Mouse (Mus musculus): ENCODE data around the gene Nppb. TPM values are rescaled to one million over a fixed set of nuclear protein-coding genes. Genes with fewer than 3 reads are reported as not detected.

Nppb gene
- total RNA-seq, 2 experiments from 2014 or later: not detected

DNA sequence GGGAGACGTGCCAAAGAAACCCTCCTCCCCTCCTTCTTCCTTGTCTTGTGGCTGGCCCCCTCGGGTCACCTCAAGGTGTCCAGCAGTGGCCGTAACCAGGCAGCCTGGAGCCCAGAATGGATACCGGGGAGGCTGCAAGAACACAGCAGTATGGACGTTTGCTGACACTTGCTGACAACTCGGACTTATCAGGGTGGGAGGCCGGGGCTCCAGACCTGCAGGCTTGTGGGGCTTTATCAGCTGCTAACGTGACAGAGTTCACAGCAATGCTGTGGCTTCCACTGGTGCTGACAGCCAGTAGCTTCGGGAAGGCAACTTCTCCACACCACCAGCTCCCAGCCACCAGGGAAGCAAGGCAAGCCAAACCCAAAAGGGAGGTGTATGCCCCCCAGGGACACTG is 16.3 kb upstream of the Nppb start:
- ATAC-seq (replicated peaks; ENCODE audit: poor library complexity, severe bottlenecking): no peak

DNA sequence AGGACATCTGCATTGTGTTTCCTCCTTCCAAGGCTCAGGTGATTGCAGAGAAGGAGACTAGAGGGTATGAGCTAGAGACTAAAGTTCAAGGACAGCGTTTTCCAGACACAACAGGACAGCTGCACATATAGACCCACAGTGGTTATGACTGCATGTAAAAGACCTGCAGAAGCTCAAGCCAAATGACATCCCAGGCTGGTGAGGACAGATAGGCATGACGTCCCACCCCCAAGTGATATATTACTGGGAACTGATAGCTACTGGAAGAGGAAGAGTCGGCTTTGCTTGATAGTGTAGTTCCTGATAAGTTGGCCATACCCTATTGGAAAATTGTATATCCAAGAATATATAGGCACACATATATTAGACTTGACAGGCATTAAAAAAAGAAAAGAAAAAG is 9.4 kb upstream of the Nppb start:
- no peak for ATAC-seq (replicated peaks; ENCODE audit: poor library complexity, severe bottlenecking)

DNA sequence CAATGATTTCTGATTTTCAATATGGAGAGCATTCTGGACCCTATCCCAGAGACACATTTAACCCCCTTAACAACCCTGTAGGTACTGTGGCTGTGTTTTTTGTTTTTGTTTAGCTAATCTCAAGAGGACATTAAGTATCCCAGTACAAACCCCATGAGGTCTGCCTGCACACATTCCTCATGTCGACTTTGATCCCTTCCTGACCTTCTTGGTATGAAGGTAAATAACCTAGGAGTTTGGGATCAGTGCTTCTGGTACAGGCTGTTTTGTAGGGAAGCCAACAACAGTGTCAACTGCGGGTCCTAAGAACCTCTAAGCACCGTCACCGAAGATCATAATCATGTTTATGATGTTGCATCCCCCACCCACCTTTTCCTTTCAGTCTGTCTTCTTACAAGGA is 7.9 kb upstream of the Nppb start:
- no peak for ATAC-seq (replicated peaks; ENCODE audit: poor library complexity, severe bottlenecking)

DNA sequence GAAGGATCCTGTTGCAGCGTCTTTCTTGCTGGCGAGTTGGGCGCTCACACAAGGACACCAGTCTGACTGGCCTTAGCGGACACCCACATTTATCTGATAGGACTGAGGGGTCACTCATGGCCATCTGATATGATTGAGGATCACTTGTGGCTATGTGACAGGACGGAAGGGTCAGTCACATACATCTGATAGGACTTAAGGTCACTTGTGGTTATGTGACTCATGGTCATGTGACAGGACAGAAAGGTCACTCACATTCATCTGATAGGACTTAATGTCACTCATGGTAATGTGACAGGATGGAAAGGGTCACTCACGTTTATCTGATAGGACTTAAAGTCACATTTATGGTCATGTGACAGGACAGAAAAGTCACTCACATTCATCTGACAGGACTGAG is 7.2 kb upstream of the Nppb start:
- no peak for ATAC-seq (replicated peaks; ENCODE audit: poor library complexity, severe bottlenecking)

DNA sequence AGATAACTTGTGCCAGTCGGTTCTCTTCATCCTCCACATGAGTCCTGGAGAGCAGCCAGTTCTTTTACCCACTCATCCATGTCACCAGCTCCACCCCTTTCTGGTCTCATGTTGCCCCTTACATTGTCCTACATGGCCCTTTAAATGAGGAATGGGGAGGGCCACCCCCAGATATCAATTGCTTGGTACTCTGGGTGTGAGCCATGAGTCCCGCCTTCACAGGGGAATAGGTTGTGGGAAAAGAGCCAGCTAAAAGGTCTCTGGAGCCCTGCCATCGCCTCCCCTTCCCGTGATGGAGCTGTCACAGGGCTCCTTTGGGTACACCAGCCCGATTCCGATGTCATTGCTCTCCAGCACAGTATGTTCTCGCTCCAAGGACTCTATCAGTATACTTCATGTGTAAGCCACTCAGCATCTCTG is 6.1 kb upstream of the Nppb start:
- ATAC-seq (replicated peaks; ENCODE audit: poor library complexity, severe bottlenecking): no peak

DNA sequence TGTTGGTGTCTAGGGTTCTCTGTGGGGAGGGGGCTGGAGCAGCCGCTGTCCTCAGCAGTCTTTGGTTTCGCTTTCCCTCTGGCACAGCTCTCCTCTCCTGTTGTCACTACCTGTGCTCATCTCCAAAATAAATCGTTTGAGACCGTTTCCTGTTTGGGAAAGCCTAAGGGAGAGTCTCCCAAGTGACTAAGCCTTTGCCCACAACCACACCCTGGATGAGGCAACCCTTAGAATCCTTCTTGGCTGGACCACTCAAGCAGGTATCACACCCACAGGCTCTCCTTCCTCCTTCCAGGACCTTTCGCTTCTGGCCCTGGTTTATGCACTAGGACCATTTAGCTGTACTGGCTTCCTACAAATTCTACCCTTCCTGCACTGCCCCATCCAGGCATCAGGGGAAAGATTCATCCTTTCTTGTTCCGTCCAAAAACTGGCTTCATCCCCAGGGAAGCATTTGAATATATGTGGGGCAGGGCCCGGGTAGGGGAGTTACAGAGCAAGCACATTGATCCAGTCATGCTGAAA is 8.0 kb downstream of the Nppb start:
- ATAC-seq (replicated peaks; ENCODE audit: poor library complexity, severe bottlenecking): no peak

DNA sequence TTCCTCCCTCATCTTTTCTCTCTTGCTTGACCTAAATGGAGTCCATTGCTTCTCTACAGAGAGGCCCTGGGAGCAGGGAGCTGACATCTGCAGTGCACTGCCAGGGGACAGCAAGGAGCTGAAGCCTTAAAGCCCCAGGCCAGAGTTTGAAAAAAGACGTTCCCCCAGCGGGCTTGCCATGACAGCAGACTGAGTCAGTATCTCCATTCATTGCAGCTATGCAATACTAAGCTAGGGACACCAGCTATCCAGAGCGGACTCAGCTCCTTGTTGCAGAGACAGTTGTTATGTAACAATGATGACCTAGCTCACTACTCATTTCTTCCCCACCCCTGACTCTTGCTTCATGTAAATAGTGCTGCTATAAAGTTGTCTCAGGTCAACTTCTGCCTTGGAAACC is 9.7 kb downstream of the Nppb start:
- ATAC-seq (replicated peaks; ENCODE audit: poor library complexity, severe bottlenecking): no peak

DNA sequence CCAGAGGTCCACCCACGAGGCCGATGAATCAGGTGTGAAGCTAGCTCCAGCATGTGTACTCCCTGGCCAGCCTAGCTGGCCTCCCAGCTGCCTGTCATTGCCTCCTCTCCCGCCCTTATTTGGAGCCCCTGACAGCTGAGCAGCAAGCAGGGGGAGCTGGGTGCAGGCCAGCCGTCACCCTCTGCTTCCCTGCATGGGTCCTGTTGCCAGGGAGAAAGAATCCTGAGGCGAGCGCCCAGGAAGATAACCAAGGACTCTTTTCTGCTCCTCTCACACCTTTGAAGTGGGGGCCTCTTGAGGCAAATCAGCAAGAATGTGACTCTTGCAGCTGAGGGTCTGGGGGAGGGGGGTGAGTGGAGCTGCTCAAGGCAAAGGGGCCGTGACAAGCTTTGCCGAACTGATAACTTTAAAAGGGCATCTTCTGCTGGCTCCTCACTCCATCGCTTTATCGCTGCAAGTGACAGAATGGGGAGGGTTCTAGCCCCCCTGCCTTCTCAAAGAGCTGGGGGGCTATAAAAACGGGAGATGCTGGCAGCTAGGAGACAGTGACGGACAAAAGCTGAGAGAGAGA is 14.7 kb downstream of the Nppb start, which contains the start of gene Nppa:
Gene Nppa (plus strand): TSS at position 521 of the 571 bp plus-strand sequence.
- ATAC-seq (replicated peaks; ENCODE audit: poor library complexity, severe bottlenecking): no peak

DNA sequence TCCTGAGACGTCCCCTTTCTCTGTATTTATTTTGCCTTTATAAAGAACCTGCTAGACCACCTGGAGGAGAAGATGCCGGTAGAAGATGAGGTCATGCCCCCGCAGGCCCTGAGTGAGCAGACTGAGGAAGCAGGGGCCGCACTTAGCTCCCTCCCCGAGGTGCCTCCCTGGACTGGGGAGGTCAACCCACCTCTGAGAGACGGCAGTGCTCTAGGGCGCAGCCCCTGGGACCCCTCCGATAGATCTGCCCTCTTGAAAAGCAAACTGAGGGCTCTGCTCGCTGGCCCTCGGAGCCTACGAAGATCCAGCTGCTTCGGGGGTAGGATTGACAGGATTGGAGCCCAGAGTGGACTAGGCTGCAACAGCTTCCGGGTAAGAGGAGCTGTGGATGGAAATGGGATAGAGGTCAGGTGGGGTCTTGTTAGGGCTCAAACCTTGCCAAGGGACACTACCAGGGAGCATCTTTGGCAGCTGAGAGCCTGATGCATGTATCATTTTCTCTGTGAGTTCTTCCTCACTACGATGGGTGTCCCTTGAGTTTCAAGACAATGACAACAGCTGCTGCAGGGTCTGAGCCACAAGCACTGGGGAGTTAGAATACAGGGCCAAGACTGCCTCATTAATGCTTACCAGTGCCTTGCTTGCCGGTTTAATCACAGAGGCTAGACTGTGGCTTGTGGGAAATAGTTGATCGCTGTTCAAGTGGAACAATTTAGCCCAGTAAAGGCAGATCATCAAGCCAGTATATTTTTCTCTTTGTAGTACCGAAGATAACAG is 15.6 kb downstream of the Nppb start:
- ATAC-seq (replicated peaks; ENCODE audit: poor library complexity, severe bottlenecking): no peak

DNA sequence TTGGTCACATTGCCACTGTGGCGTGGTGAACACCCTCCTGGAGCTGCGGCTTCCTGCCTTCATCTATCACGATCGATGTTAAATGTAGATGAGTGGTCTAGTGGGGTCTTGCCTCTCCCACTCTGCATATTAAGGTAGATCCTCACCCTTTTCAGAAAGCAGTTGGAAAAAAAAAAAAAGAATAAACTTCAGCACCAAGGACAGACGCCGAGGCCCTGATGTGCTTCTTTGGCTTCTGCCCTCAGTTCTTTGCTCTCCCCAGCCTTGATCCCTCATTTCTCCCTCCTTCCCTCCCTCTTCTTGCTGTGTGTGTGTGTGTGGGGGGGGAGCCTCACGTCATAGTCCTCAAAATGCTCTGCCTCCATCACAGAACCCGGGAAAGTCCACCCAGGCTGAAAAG is 16.3 kb downstream of the Nppb start:
- no peak for ATAC-seq (replicated peaks; ENCODE audit: poor library complexity, severe bottlenecking)

DNA sequence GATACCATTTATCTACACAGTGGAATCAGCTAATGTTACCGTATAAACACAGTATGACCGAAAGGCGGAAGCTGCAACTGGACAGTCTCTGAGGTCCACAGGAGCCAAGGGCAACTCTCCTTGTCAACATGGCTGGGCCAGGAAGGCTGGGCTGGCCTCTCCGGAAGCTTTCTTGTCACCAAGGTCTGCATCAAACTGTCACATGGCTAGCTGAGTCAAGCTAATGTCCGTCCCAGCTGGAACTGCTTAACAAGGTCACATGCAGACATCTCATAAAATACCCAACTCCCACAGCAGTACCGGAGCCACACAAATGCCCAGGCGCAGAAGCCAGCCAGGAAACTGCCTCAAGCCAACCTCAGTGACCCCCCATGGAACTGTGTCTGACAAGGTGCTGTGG is 18.8 kb downstream of the Nppb start:
- ATAC-seq (replicated peaks; ENCODE audit: poor library complexity, severe bottlenecking): no peak

DNA sequence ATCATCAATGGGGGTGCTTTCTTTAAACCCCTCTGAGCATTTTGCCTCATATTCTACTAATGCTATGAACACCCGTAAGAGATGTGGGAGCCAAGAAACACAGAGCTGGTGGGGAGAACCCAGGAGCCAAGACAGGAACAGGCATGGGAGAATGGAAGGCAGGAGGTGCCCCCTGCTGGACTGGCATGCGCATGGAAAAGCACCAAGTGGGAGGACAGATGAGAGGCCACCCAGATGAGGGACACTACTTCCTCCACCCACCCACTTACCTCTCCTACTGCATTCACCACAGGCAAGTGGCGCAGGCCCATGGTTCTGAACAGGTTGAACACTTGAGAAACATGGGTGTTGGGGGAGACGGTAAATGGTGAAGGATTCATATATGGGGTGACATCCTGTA is 22.8 kb downstream of the Nppb start:
- peak; percentile 56; the same call in 1 of the 2 replicates for ATAC-seq (replicated peaks; ENCODE audit: poor library complexity, severe bottlenecking)

DNA sequence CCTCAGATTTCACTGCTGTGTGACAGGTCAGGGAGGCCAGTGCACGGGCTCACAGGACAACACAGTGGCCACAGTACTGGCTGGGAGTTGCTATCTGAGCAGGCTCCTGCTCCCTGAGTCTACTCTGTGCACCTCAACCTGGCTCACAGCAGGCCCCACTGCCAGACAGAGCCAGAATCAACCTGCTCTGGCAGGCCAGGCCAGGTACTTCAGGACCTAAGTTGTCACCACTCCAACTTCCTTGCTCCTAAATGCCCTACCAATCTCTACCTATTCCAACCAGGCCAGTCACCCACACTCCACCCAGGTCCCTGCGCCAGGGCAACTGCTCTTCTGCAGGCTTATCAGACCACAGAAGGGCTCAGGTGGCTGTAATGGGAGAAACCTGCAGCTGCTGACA is 24.1 kb downstream of the Nppb start:
- ATAC-seq (replicated peaks; ENCODE audit: poor library complexity, severe bottlenecking): no peak

DNA sequence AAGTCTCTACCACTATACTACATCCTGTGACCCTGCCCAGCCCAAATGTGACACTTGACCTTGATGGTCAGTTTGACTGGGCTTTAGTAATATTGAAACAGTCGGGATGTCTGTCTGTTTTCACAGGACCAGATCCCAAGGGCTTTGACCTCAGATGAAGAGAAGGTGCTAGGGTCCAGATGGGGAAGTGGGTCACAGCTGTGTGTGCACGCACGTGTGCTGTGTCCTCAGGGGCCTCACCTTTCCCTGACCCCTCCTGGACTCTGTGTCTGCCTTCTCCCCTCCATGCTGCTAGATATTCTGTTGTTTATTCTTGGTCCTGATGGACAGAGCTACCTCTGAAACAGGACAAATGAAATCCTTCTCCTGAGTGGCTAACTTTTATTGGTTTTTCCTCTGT is 25.7 kb downstream of the Nppb start:
- no peak for ATAC-seq (replicated peaks; ENCODE audit: poor library complexity, severe bottlenecking)

DNA sequence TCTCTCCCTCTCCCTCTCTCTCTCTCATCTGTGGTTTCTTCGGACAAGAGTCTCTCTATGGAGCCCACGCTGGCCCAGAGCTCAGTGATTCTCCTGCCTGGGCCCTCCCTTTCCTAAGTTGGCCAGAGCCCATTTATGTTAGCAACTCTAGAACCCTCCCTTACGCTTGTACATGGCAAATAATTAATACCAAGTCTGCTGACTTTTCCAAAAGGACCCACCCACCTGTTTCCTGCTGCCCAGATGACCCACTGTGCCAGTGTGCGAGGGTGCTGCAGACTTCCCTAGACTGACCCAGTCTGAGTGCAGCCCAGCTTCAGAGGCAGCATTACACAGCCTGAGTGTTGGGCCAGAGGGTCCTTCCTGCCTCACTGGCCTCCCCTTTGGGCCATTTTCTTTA is 26.6 kb downstream of the Nppb start:
- no peak for ATAC-seq (replicated peaks; ENCODE audit: poor library complexity, severe bottlenecking)

DNA sequence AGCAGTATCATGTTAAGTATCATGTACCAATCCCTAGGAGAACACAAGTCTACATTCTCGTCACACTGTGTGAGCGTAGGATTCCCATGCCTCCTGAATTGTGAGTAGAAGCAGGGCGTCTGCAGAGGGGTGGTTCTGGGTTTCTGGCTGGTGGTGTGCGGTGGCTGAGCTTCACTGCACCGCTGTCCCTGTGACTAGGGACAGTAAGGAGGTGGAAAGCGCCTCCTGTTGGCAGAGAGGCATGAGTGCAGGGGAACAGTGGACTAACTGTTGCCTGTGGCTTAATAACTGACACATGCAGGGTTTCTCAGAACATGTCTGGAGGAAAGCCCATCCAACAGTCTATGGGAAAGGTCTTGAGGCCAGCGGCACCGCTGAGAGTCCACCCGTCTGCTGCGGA is 29.8 kb downstream of the Nppb start:
- ATAC-seq (replicated peaks; ENCODE audit: poor library complexity, severe bottlenecking): 0 out of 2 replicates have a peak, but pooled peaks have one; percentile 36

DNA sequence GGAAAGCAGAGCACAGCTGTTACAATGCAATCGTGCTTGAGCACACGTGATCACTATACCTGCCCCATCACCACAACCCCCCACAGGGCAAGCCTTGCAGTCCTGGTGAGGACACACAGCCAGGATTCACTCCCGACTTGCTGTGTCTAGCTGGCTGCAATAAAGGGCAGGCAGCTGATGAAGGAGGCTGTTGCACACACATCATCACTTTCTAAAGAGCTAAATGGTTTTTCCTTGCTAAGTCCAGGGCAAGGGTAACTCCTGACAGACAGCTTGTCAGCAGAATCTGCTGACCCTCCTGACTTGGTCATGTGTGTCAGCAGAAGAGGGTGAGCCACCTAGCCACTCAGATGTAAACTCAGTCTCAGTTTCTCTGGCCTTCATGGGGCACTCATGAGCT is 31.4 kb downstream of the Nppb start:
- ATAC-seq (replicated peaks; ENCODE audit: poor library complexity, severe bottlenecking): no peak

DNA sequence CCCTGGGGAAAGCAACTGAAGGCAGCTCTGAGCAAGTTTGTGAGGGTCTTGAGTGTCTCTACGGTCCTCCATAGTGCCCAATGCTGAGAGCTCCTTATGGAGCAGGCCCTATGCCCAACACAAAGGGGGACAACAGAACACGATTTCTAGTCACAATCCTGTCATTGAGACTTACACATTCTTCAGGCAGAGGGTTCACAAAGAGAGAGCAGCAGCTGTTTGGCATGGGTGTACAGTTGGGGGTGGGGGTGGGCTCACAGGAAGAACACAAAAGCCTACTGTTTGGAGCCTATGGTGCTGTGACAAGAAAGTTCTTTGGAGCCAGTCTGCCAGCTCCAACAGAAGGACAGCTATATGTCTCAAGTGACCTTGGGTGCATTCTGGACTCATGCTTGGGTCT is 32.8 kb downstream of the Nppb start:
- no peak for ATAC-seq (replicated peaks; ENCODE audit: poor library complexity, severe bottlenecking)

DNA sequence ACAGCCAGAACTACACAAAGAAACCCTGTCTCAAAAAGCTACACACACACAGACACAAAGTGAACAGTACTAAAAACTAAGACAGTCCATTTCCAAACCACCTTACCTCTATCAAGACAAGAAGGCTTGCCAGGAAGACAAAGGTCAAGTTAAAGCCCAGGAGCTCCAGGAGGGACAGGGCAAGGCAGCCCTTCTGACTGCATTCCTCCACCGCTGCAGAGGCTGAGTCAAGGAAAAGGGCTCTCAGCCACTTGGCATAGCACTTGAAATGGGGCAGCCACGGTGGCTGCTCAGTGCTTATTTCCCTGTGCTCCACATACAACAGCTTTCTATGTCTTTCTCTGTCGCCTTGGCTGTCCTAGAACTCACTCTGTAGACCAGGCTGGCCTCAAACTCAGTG is 38.4 kb downstream of the Nppb start:
- no peak for ATAC-seq (replicated peaks; ENCODE audit: poor library complexity, severe bottlenecking)

DNA sequence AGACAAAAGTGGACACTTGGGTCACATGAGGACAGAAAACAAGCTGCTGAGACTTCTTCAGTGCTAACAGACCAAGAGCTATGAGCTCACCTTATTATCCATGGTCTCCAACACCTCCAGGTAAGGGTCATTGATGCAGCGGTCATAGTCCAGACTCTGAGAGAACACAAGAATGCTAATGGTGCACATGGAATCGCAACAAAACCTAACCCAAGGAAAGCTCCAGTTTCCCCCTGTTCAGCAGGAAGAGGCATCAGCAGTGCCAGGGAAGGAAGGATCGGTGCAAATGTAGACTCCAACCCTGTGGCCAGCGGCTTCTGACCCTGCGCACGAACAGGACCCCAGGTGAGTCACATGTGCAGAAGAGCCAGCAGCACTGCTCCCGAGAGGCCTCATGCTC is 43.7 kb downstream of the Nppb start:
- no peak for ATAC-seq (replicated peaks; ENCODE audit: poor library complexity, severe bottlenecking)

DNA sequence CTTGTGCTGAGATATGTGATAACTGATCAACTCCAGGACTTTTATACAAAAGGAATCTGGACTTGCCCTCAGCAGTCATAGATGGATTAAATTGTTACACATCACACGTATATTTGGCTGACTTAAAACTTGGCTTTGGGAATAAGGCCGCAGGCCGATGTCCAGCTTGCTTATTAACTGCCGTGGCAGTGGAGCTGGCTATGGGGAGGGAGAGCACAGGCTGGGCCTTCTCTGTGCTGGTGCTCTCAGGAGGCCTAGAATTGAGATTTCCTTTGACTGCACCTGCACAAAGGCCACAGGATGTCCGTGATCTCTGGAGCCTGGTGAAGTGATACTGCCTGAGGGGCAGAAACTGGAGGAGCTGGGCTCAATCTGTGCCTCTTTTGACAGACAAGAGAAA is 44.9 kb downstream of the Nppb start:
- ATAC-seq (replicated peaks; ENCODE audit: poor library complexity, severe bottlenecking): no peak

DNA sequence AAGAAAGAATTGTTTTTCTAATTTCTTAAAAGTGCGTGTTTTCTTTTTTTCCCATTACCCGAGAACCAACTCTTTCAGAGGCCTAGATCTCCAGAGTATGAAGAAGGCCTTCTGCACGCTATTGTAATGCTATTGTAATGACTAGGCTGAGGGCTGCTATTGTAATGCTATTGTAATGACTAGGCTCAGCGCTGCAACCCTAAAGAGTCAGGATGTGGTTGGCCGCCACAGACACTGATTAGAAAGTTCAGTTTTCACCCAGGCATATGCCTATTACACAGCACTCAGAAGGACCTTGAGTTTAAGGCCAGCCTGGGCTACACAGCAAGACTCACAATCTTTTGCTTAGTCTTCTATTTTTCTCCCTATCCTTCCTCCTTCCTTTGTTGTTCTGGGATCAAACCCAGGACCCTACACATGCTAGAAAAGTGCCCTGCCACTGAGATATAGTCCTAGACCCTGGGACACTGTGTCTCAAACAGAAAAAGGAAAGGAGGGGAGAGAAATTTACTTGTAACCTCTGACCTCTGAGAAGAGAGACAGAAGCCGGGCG is 48.3 kb downstream of the Nppb start:
- ATAC-seq (replicated peaks; ENCODE audit: poor library complexity, severe bottlenecking): 0 out of 2 replicates have a peak, but pooled peaks have one; percentile 8
